Mouse (Mus musculus): ENCODE results near the gene Epm2aip1. TPM values are rescaled to one million over a fixed set of nuclear protein-coding genes. Genes with fewer than 3 reads are reported as not detected.

Gene Epm2aip1
- polyA plus RNA-seq, 1 experiment: 42.6 TPM

DNA sequence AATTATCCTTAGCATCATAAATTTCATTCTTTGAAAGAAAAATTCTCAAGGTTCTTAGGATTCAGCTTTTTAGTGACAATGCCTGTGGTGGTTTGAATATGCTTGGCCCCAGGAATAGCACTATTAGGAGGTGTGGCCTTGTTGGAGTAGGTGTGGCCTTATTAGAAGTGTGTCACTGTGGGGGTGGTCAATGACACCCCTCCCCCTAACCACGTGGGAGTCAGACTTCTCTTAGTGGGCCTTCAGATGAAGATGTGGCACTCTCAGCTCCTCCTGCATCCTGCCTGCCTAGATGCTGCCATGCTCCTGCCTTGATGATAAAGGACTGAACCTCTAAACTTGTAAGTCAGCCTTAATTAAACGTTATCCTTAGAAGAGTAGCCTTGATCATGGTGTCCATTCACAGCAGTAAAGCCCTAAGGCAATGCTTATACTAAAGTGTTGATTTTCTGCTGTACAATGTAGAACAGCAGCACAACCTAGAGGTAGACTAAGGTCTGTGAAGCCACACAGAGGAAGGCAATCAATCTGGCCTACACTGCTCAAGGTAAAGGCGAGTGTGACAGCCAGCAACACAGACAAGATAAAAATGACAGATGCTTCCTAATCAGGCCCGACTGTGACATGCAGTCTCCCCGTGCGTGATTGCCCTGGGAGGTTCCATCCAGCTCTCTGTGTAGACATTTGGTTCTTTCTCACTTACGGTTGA is 19.4 kb upstream of the Epm2aip1 start:
- H3K4me1 ChIP-seq (ENCODE audit: control insufficient read depth, insufficient read depth, low read length): no peaks in the 10 kb centered on the region
- H3K27ac ChIP-seq (ENCODE audit: insufficient read depth, low read length): no peak overlapping the region
- TF ChIP-seq CTCF (IDR thresholded peaks at IDR 0.05; ENCODE audit: extremely low read depth, insufficient read depth, low read length): peak; percentile 38; the same call in 1 of the 2 replicates
- no peak for TF ChIP-seq POLR2A (IDR thresholded peaks at IDR 0.05; ENCODE audit: extremely low read depth, insufficient read depth, low read length)
- no peak overlapping the region for H3K4me3 ChIP-seq (ENCODE audit: insufficient read depth, low read length)

DNA sequence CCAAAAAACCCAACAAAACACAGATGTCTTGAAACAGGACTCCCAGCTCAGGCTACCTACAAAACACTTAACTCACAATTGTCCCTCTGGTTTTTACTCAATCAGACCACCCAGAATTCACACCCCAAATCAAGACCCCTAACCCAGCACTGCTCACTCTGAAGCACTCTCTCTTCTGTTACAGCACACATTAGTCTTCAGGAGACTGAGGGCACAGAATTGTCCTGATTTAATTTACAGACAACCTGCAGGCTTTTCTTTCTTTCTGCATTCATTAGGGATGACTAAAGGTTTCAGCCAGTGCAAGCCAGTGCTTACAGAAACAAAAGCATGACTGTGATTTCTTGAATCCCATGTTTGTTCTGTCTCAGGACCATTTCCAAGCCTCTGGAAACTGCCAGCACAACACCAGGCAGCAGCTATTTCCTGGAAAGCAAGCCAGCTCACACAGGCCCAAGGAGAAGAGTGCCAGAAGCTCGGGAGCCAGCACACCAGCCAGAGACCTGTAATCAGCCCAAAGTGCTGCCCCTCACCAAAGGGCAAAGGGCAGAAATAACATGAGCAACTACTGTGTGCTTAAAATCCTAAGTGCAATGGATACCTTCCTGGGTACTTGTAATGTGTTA is 11.3 kb upstream of the Epm2aip1 start:
- TF ChIP-seq POLR2A (IDR thresholded peaks at IDR 0.05; ENCODE audit: extremely low read depth, insufficient read depth, low read length) (no peak), CTCF (IDR thresholded peaks at IDR 0.05; ENCODE audit: extremely low read depth, insufficient read depth, low read length) (no peak)
- Histone ChIP-seq H3K4me1 (ENCODE audit: control insufficient read depth, insufficient read depth, low read length) (no peaks in the 10 kb centered on the region; the same call in 1 of the 2 replicates), H3K4me3 (ENCODE audit: insufficient read depth, low read length) (no peak overlapping the region), H3K27ac (ENCODE audit: insufficient read depth, low read length) (0 out of 2 replicates have a peak overlapping the region, but pooled peaks have one; percentile 57)

DNA sequence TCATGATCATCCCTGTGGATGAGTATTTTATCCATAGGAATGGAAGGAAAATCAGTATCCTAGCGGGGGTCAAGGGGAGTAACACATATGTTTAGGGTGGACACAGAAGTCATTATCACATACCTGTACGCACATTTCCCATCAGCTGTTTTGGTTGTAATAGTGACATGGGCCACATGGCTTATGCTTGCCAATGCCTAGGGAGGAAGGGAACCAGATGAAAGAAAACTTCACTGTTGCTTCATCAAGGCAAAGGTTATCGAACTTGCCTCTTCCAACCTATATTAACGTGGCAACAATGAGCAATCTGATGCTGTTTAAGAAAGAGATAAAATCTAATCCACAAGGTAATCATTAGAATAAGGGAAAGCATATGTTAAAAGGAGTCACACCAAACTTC is 10.4 kb upstream of the Epm2aip1 start:
- Histone ChIP-seq H3K4me1 (ENCODE audit: control insufficient read depth, insufficient read depth, low read length) (no peaks in the 10 kb centered on the region; the same call in 1 of the 2 replicates), H3K27ac (ENCODE audit: insufficient read depth, low read length) (no peak overlapping the region), H3K4me3 (ENCODE audit: insufficient read depth, low read length) (no peak overlapping the region)
- TF ChIP-seq CTCF (IDR thresholded peaks at IDR 0.05; ENCODE audit: extremely low read depth, insufficient read depth, low read length): no peak
- no peak for TF ChIP-seq POLR2A (IDR thresholded peaks at IDR 0.05; ENCODE audit: extremely low read depth, insufficient read depth, low read length)

DNA sequence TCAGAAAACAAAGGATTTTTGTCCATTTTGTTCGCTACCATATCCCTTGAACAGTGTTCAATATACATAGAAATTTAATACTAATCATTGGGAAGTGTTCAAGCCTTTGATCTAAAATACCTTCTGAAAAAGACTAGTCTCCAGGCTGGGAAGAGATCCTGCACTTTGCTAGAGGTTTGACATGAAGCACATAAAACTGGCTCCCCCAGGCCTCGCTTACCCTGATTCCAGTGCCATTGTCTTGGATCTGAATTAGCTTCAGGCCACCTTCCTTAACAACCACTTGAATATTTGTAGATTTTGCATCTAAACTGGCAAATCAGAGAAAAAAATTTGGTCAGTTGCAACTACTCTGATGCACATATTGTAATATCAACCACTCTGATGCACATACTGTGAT is 3.7 kb upstream of the Epm2aip1 start:
- Histone ChIP-seq H3K27ac (ENCODE audit: insufficient read depth, low read length) (no peak overlapping the region), H3K4me3 (ENCODE audit: insufficient read depth, low read length) (no peak overlapping the region), H3K4me1 (ENCODE audit: control insufficient read depth, insufficient read depth, low read length) (no peaks in the 10 kb centered on the region; the same call in 1 of the 2 replicates)
- TF ChIP-seq CTCF (IDR thresholded peaks at IDR 0.05; ENCODE audit: extremely low read depth, insufficient read depth, low read length): no peak
- TF ChIP-seq POLR2A (IDR thresholded peaks at IDR 0.05; ENCODE audit: extremely low read depth, insufficient read depth, low read length): no peak

DNA sequence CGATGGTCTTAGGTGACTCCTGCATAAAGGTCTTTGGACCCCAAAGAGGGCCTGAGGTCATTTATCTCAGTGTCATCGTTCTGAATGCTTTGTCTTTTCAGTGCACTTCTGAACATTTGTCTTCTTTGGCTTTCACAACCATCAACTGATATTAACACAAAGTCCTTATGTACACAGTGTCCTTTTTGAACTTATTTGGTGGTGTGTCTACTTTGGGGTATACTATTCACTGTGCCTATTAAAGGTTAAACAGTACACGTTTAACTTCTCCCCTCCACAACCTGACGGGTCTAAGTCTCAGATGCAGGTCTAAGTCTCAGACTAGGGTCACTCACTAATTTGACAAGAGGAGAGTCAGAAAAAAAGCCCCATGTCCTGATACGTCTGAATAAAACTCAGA is 1.1 kb upstream of the Epm2aip1 start:
- Histone ChIP-seq H3K4me1 (ENCODE audit: control insufficient read depth, insufficient read depth, low read length) (peaks cover 6% of the 10 kb centered on the region), H3K27ac (ENCODE audit: insufficient read depth, low read length) (0 out of 2 replicates have a peak overlapping the region, but pooled peaks have one; percentile 2), H3K4me3 (ENCODE audit: insufficient read depth, low read length) (peak overlapping the region; percentile 76)
- TF ChIP-seq POLR2A (IDR thresholded peaks at IDR 0.05; ENCODE audit: extremely low read depth, insufficient read depth, low read length) (no peak), CTCF (IDR thresholded peaks at IDR 0.05; ENCODE audit: extremely low read depth, insufficient read depth, low read length) (no peak)

DNA sequence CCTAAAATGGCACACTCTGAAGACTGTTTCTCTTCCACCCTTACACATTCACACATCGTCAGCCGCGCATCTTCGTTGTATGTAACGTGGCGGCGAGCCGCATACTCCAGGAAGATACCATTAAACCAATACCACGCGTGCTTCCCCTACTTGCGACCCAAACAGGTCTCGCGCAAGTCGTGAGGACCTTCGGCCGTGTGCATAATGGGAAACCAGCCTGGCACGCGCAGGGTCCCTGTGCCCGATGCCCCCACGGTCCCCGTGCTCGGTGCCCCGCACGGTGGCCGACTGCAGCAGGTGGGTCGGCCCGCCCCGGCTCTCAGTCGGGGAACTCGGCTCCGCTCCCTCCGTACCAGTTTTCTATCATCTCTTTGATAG is 684 bp upstream of the Epm2aip1 start:
- H3K4me1 ChIP-seq (ENCODE audit: control insufficient read depth, insufficient read depth, low read length): peaks cover 6% of the 10 kb centered on the region
- peak overlapping the region; percentile 2; the same call in 1 of the 2 replicates for H3K27ac ChIP-seq (ENCODE audit: insufficient read depth, low read length)
- peak overlapping the region; percentile 76 for H3K4me3 ChIP-seq (ENCODE audit: insufficient read depth, low read length)
- TF ChIP-seq CTCF (IDR thresholded peaks at IDR 0.05; ENCODE audit: extremely low read depth, insufficient read depth, low read length): no peak
- no peak for TF ChIP-seq POLR2A (IDR thresholded peaks at IDR 0.05; ENCODE audit: extremely low read depth, insufficient read depth, low read length)

DNA sequence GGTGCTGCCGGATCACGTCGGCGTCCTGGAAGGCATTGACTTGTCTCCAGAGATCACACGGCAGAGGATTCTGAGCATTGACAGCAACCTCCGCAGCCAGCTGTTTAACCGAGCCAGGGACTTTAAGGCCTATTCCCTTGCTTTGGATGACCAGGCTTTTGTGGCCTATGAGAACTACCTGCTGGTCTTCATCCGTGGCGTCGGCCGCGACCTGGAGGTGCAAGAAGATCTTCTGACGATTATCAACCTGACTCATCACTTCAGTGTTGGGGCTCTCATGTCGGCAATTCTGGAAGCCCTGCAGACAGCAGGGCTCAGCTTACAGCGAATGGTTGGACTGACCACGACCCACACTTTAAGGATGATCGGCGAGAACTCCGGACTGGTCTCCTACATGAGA is 627 bp downstream of the Epm2aip1 start:
- H3K27ac ChIP-seq (ENCODE audit: insufficient read depth, low read length): peak overlapping the region; percentile 72
- H3K4me1 ChIP-seq (ENCODE audit: control insufficient read depth, insufficient read depth, low read length): peaks cover 6% of the 10 kb centered on the region
- TF ChIP-seq CTCF (IDR thresholded peaks at IDR 0.05; ENCODE audit: extremely low read depth, insufficient read depth, low read length): no peak
- TF ChIP-seq POLR2A (IDR thresholded peaks at IDR 0.05; ENCODE audit: extremely low read depth, insufficient read depth, low read length): no peak
- peak overlapping the region; percentile 76 for H3K4me3 ChIP-seq (ENCODE audit: insufficient read depth, low read length)

DNA sequence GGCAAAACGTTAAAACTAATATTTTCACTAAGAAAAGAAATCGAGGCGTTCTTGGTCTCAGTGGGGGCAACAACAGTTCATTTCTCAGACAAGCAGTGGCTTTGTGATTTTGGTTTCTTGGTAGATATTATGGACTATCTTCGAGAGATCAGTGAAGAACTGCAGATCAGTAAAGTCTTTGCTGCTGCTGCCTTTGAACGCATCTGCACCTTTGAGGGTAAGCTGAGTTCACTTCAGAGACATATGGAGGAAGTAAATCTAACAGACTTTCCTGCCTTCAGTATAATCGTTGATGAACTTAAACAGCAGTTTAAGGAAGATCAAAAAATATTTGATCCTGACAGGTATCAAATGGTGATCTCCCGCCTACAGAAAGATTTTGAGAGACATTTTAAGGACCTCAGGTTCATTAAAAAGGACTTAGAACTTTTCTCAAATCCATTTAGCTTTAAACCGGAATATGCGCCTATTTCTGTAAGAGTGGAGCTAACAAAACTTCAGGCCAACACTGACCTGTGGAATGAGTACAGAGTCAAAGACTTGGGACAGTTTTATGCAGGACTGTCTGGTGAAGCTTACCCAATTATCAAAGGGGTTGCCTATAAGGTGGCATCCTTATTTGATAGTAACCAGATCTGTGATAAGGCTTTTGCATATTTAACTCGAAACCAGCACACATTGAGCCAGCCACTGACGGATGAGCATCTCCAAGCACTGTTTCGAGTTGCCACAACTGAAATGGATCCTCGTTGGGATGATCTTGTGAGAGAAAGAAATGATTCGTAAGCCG is 1.5 kb downstream of the Epm2aip1 start:
- Histone ChIP-seq H3K4me3 (ENCODE audit: insufficient read depth, low read length) (peak overlapping the region; percentile 76), H3K27ac (ENCODE audit: insufficient read depth, low read length) (no peak overlapping the region), H3K4me1 (ENCODE audit: control insufficient read depth, insufficient read depth, low read length) (peaks cover 6% of the 10 kb centered on the region)
- no peak for TF ChIP-seq POLR2A (IDR thresholded peaks at IDR 0.05; ENCODE audit: extremely low read depth, insufficient read depth, low read length)
- TF ChIP-seq CTCF (IDR thresholded peaks at IDR 0.05; ENCODE audit: extremely low read depth, insufficient read depth, low read length): no peak

DNA sequence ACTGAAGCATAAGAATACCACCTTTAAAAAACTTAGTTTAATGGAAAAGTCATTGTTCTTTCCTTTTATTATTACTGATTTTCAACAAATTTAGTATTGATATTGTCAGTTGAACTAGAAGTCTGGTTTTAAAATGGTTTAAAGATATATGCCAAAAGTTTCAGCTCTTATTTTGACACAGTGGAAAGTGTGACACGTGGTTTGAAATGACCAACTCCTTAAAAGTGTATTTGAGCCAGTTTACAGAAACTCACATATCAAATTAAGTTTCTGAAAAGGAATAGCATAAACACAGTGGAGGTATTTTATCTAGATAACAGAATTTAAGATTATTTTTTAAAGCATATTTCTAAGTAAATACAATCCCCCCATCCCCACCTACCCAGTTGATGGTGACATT is 2.2 kb downstream of the Epm2aip1 start:
- TF ChIP-seq POLR2A (IDR thresholded peaks at IDR 0.05; ENCODE audit: extremely low read depth, insufficient read depth, low read length) (no peak), CTCF (IDR thresholded peaks at IDR 0.05; ENCODE audit: extremely low read depth, insufficient read depth, low read length) (no peak)
- Histone ChIP-seq H3K4me3 (ENCODE audit: insufficient read depth, low read length) (no peak overlapping the region; the same call in 1 of the 2 replicates), H3K27ac (ENCODE audit: insufficient read depth, low read length) (no peak overlapping the region), H3K4me1 (ENCODE audit: control insufficient read depth, insufficient read depth, low read length) (peaks cover 6% of the 10 kb centered on the region)

Data from cortical plate, adult 2 months (tissue).